Mouse (Mus musculus): ENCODE measurements around the gene Usp7. TPM values are rescaled to one million over a fixed set of nuclear protein-coding genes. Genes with fewer than 3 reads are reported as not detected.

Gene Usp7
- polyA plus RNA-seq, 1 experiment from 2014 or later = 30.3 TPM

GRCm38 (mm10) chr16:8822586-8822985, 30.5 kb upstream of the Usp7 start:
- Histone ChIP-seq H3K36me3 (no peaks in the 10 kb centered on the region), H3K27me3 (no peaks in the 10 kb centered on the region), H3K9ac (replicated peaks) (no peak overlapping the region), H3K4me1 (replicated peaks) (no peaks in the 10 kb centered on the region), H3K4me2 (replicated peaks) (no peak overlapping the region), H3K9me3 (no peaks in the 10 kb centered on the region), H3K27ac (no peak overlapping the region), H3K4me3 (replicated peaks) (no peak overlapping the region)
- 78% methylated on average over 4 of the region's 4 CpGs for WGBS
- no peak for ATAC-seq

GRCm38 (mm10) chr16:8821429-8821828, 29.3 kb upstream of the Usp7 start:
- Histone ChIP-seq H3K27me3 (no peaks in the 10 kb centered on the region), H3K36me3 (no peaks in the 10 kb centered on the region), H3K4me1 (replicated peaks) (no peaks in the 10 kb centered on the region), H3K9ac (replicated peaks) (no peak overlapping the region), H3K4me3 (replicated peaks) (no peak overlapping the region), H3K9me3 (no peaks in the 10 kb centered on the region), H3K27ac (no peak overlapping the region), H3K4me2 (replicated peaks) (no peak overlapping the region)
- no peak for ATAC-seq
- 96% methylated on average over 1 of the region's 1 CpGs for WGBS

GRCm38 (mm10) chr16:8817872-8818271, 25.8 kb upstream of the Usp7 start:
- no peak overlapping the region for H3K9ac ChIP-seq (replicated peaks)
- no peak overlapping the region for H3K27ac ChIP-seq
- WGBS = 71% methylated on average over 4 of the region's 4 CpGs
- H3K4me2 ChIP-seq (replicated peaks) = no peak overlapping the region
- no peak overlapping the region for H3K4me3 ChIP-seq (replicated peaks)
- no peaks in the 10 kb centered on the region for H3K9me3 ChIP-seq
- no peaks in the 10 kb centered on the region for H3K27me3 ChIP-seq
- ATAC-seq = no peak
- no peaks in the 10 kb centered on the region for H3K4me1 ChIP-seq (replicated peaks)
- H3K36me3 ChIP-seq = no peaks in the 10 kb centered on the region

GRCm38 (mm10) chr16:8810399-8811127, 18.5 kb upstream of the Usp7 start:
- WGBS = 92% methylated on average over 14 of the region's 14 CpGs
- H3K4me3 ChIP-seq (replicated peaks) = no peak overlapping the region
- no peak overlapping the region for H3K27ac ChIP-seq
- no peaks in the 10 kb centered on the region for H3K4me1 ChIP-seq (replicated peaks)
- no peaks in the 10 kb centered on the region for H3K36me3 ChIP-seq
- no peak for ATAC-seq
- H3K9me3 ChIP-seq = no peaks in the 10 kb centered on the region
- H3K9ac ChIP-seq (replicated peaks) = no peak overlapping the region
- H3K27me3 ChIP-seq = no peaks in the 10 kb centered on the region
- H3K4me2 ChIP-seq (replicated peaks) = no peak overlapping the region

GRCm38 (mm10) chr16:8806703-8807102, 14.6 kb upstream of the Usp7 start:
- WGBS = 14% methylated on average over 4 of the region's 4 CpGs
- H3K27ac ChIP-seq = no peak overlapping the region
- no peaks in the 10 kb centered on the region for H3K36me3 ChIP-seq
- ATAC-seq = no peak
- H3K9ac ChIP-seq (replicated peaks) = no peak overlapping the region
- H3K4me1 ChIP-seq (replicated peaks) = no peaks in the 10 kb centered on the region
- no peaks in the 10 kb centered on the region for H3K9me3 ChIP-seq
- no peaks in the 10 kb centered on the region for H3K27me3 ChIP-seq
- no peak overlapping the region for H3K4me2 ChIP-seq (replicated peaks)
- H3K4me3 ChIP-seq (replicated peaks) = no peak overlapping the region

GRCm38 (mm10) chr16:8795906-8796305, 3.8 kb upstream of the Usp7 start:
- no peak overlapping the region for H3K4me3 ChIP-seq (replicated peaks)
- H3K36me3 ChIP-seq = no peaks in the 10 kb centered on the region
- H3K9me3 ChIP-seq = peaks cover 8% of the 10 kb centered on the region
- no peak overlapping the region for H3K27ac ChIP-seq
- no peaks in the 10 kb centered on the region for H3K27me3 ChIP-seq
- 75% methylated on average over 2 of the region's 2 CpGs for WGBS
- no peaks in the 10 kb centered on the region; the same call in 1 of the 2 replicates for H3K4me1 ChIP-seq (replicated peaks)
- H3K4me2 ChIP-seq (replicated peaks) = no peak overlapping the region
- no peak overlapping the region for H3K9ac ChIP-seq (replicated peaks)
- no peak for ATAC-seq

GRCm38 (mm10) chr16:8794952-8795351, 2.8 kb upstream of the Usp7 start:
- WGBS = 4% methylated on average over 3 of the region's 3 CpGs
- H3K36me3 ChIP-seq = no peaks in the 10 kb centered on the region
- no peak overlapping the region for H3K4me3 ChIP-seq (replicated peaks)
- no peak overlapping the region for H3K9ac ChIP-seq (replicated peaks)
- H3K4me2 ChIP-seq (replicated peaks) = no peak overlapping the region
- ATAC-seq = no peak
- no peaks in the 10 kb centered on the region; the same call in 1 of the 2 replicates for H3K9me3 ChIP-seq
- H3K4me1 ChIP-seq (replicated peaks) = no peaks in the 10 kb centered on the region; the same call in 1 of the 2 replicates
- no peak overlapping the region for H3K27ac ChIP-seq
- H3K27me3 ChIP-seq = no peaks in the 10 kb centered on the region

- no peaks in the 10 kb centered on the region for H3K36me3 ChIP-seq
- no peaks in the 10 kb centered on the region for H3K27me3 ChIP-seq
- no peak overlapping the region for H3K4me2 ChIP-seq (replicated peaks)
- no peak overlapping the region for H3K4me3 ChIP-seq (replicated peaks)
- no peak overlapping the region for H3K27ac ChIP-seq
- WGBS = 81% methylated on average over 4 of the region's 4 CpGs
- H3K4me1 ChIP-seq (replicated peaks) = no peaks in the 10 kb centered on the region; the same call in 1 of the 2 replicates
- no peak for ATAC-seq
- no peaks in the 10 kb centered on the region for H3K9me3 ChIP-seq
- no peak overlapping the region for H3K9ac ChIP-seq (replicated peaks)
These were observed 1.2 kb downstream of the Usp7 start for GRCm38 (mm10) chr16:8790886-8791285.

GRCm38 (mm10) chr16:8784753-8785152, 7.4 kb downstream of the Usp7 start:
- Histone ChIP-seq H3K9ac (replicated peaks) (no peak overlapping the region), H3K27ac (no peak overlapping the region)

GRCm38 (mm10) chr16:8783198-8783913, 8.8 kb downstream of the Usp7 start:
- 91% methylated on average over 16 of the region's 16 CpGs for WGBS
- no peaks in the 10 kb centered on the region for H3K9me3 ChIP-seq
- no peak overlapping the region for H3K4me2 ChIP-seq (replicated peaks)
- H3K4me3 ChIP-seq (replicated peaks) = no peak overlapping the region
- no peak overlapping the region for H3K9ac ChIP-seq (replicated peaks)
- H3K4me1 ChIP-seq (replicated peaks) = 0 out of 2 replicates have a peak, but pooled peaks cover 3% of the 10 kb centered on the region
- ATAC-seq = no peak
- H3K36me3 ChIP-seq = no peaks in the 10 kb centered on the region
- no peak overlapping the region for H3K27ac ChIP-seq
- no peaks in the 10 kb centered on the region for H3K27me3 ChIP-seq

More at GRCm38 (mm10) chr16:8784753-8785152, 7.4 kb downstream of the Usp7 start:
- no peak overlapping the region for H3K4me3 ChIP-seq (replicated peaks)
- no peaks in the 10 kb centered on the region for H3K36me3 ChIP-seq
- H3K4me2 ChIP-seq (replicated peaks) = no peak overlapping the region
- H3K9me3 ChIP-seq = no peaks in the 10 kb centered on the region
- ATAC-seq = no peak
- H3K27me3 ChIP-seq = no peaks in the 10 kb centered on the region
- WGBS = 73% methylated on average over 3 of the region's 3 CpGs
- H3K4me1 ChIP-seq (replicated peaks) = no peaks in the 10 kb centered on the region

GRCm38 (mm10) chr16:8781660-8782059, 10.4 kb downstream of the Usp7 start:
- Histone ChIP-seq H3K36me3 (no peaks in the 10 kb centered on the region), H3K27me3 (no peaks in the 10 kb centered on the region), H3K9me3 (no peaks in the 10 kb centered on the region), H3K4me2 (replicated peaks) (no peak overlapping the region), H3K27ac (no peak overlapping the region), H3K4me1 (replicated peaks) (0 out of 2 replicates have a peak, but pooled peaks cover 3% of the 10 kb centered on the region), H3K4me3 (replicated peaks) (no peak overlapping the region), H3K9ac (replicated peaks) (no peak overlapping the region)
- ATAC-seq = no peak
- 90% methylated on average over 2 of the region's 2 CpGs for WGBS

GRCm38 (mm10) chr16:8781191-8781590, 10.9 kb downstream of the Usp7 start:
- no peak for ATAC-seq
- Histone ChIP-seq H3K4me1 (replicated peaks) (0 out of 2 replicates have a peak, but pooled peaks cover 3% of the 10 kb centered on the region), H3K9me3 (no peaks in the 10 kb centered on the region), H3K4me2 (replicated peaks) (no peak overlapping the region), H3K27ac (no peak overlapping the region), H3K27me3 (no peaks in the 10 kb centered on the region), H3K36me3 (no peaks in the 10 kb centered on the region), H3K4me3 (replicated peaks) (no peak overlapping the region), H3K9ac (replicated peaks) (no peak overlapping the region)
- 71% methylated on average over 6 of the region's 6 CpGs for WGBS

Data from midbrain, embryonic 13.5 days (tissue).